Mouse (Mus musculus) bone marrow, adult 2 months (tissue): Measurements from ENCODE around the gene Vac14.

ENCODE experiments used
- CTCF ChIP-seq: fragments of 200-500 bp; IDR thresholded peaks from 2 replicates; pipeline ENCODE4 v1.5.1; 2011; ENCODE audit warnings: low read length, control low read depth; ENCODE audit not compliant: control insufficient read depth, insufficient read depth
- POLR2A ChIP-seq: fragments of 200-500 bp; IDR thresholded peaks from 2 replicates; pipeline ENCODE4 v1.6.1; 2011; ENCODE audit warnings: low read depth, mild to moderate bottlenecking, control low read depth, low read length, borderline replicate concordance; ENCODE audit not compliant: control insufficient read depth

GRCm38 (mm10) chr8:110660121-110660520 is 41.7 kb downstream of the Vac14 start:
- TF ChIP-seq POLR2A (no peak), CTCF (no peak)
